Comparison of ENCODE assay signal across 7 mouse cellular contexts in the genomic region with DNA sequence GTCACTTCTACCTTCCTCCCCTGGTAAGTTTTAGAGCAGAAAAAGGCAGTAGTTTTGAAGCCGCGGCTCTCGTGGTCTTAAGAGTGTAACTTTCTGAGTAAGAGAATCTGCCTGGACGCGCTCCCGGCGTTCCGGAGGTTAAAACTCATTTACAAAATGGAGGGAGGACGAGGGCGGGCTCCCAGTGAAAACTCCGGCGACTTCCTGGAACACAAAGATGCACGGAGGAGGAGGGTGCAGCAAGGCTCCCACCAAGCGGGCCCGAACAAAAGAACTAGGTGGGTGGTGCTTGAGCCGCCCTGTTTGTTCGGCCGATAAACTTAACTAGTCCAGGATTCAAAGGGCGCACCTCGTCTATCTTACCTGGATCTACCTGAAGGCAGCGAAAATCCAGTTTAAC. TPM values are rescaled to one million over a fixed set of nuclear protein-coding genes. Genes with fewer than 3 reads are reported as not detected.
A peak's percentile ranks its signal among the peaks of the same experiment; 100 is the strongest.
DNase-seq lines count a peak whose midpoint lies in the region; ATAC-seq and TF ChIP-seq lines count a peak whose summit lies in the region.

No protein-coding gene starts in this region.

- peak overlapping the region; percentile 81 for H3K4me2 ChIP-seq in hindbrain, embryonic 14.5 days (replicated peaks)
- peak overlapping the region; percentile 79 for H3K4me2 ChIP-seq in limb, embryonic 11.5 days (ENCODE audit: low read depth, severe bottlenecking)
- peak overlapping the region; percentile 86 for H3K4me2 ChIP-seq in midbrain, embryonic 11.5 days

- H3K27ac ChIP-seq in hindbrain, embryonic 14.5 days, result peak overlapping the region; percentile 72
- peak overlapping the region; percentile 96 for H3K27ac ChIP-seq in limb, embryonic 11.5 days (replicated peaks; ENCODE audit: low read depth, low read length)
- H3K27ac ChIP-seq in midbrain, embryonic 11.5 days (ENCODE audit: low read depth, low read length), result peak overlapping the region; percentile 63
- peak overlapping the region; percentile 97 for H3K27ac ChIP-seq in small intestine, adult 2 months (ENCODE audit: insufficient read depth, low read depth, low read length)

- H3K27me3 ChIP-seq in hindbrain, embryonic 14.5 days (ENCODE audit: control insufficient read depth, insufficient read depth, low read length), result no peaks in the 10 kb centered on the region
- H3K27me3 ChIP-seq in limb, embryonic 11.5 days (ENCODE audit: control insufficient read depth, insufficient read depth, low read length), result no peaks in the 10 kb centered on the region
- H3K27me3 ChIP-seq in midbrain, embryonic 11.5 days (ENCODE audit: control insufficient read depth, insufficient read depth, low read length), result no peaks in the 10 kb centered on the region
- no peaks in the 10 kb centered on the region for H3K27me3 ChIP-seq in small intestine, adult 2 months (ENCODE audit: control insufficient read depth, insufficient read depth, low read length)

- peaks cover 11% of the 10 kb centered on the region; the same call in 1 of the 2 replicates for H3K36me3 ChIP-seq in hindbrain, embryonic 14.5 days (replicated peaks; ENCODE audit: control insufficient read depth, insufficient read depth)
- H3K36me3 ChIP-seq in limb, embryonic 11.5 days (ENCODE audit: control insufficient read depth, insufficient read depth, low read length), result 0 out of 2 replicates have a peak, but pooled peaks cover 2% of the 10 kb centered on the region
- H3K36me3 ChIP-seq in midbrain, embryonic 11.5 days (ENCODE audit: control insufficient read depth, insufficient read depth, low read length), result no peaks in the 10 kb centered on the region; the same call in 1 of the 2 replicates
- peaks cover 23% of the 10 kb centered on the region for H3K36me3 ChIP-seq in small intestine, adult 2 months (ENCODE audit: control insufficient read depth, insufficient read depth, low read length)

- H3K9me3 ChIP-seq in hindbrain, embryonic 14.5 days (ENCODE audit: control insufficient read depth, low read length), result no peaks in the 10 kb centered on the region
- H3K9me3 ChIP-seq in limb, embryonic 11.5 days (ENCODE audit: control insufficient read depth, low read length), result no peaks in the 10 kb centered on the region
- H3K9me3 ChIP-seq in midbrain, embryonic 11.5 days (ENCODE audit: control insufficient read depth, low read length), result no peaks in the 10 kb centered on the region

- peak; percentile 17; the same call in 1 of the 2 replicates for TF ChIP-seq POLR2A in small intestine, adult 2 months (IDR thresholded peaks at IDR 0.05; ENCODE audit: low read depth, low read length)

- WGBS in hindbrain, embryonic 14.5 days, result 2% methylated on average over 21 of the region's 21 CpGs
- WGBS in limb, embryonic 11.5 days, result 2% methylated on average over 21 of the region's 21 CpGs
- 1% methylated on average over 21 of the region's 21 CpGs for WGBS in midbrain, embryonic 11.5 days
- WGBS in small intestine, adult 2 months, result under 1% methylated on average over 21 of the region's 21 CpGs

- peaks cover 19% of the 10 kb centered on the region for H3K4me1 ChIP-seq in hindbrain, embryonic 14.5 days (replicated peaks; ENCODE audit: control insufficient read depth, insufficient read depth, low read length)
- H3K4me1 ChIP-seq in limb, embryonic 11.5 days (ENCODE audit: control insufficient read depth, insufficient read depth, low read length), result peaks cover 12% of the 10 kb centered on the region; the same call in 1 of the 2 replicates
- H3K4me1 ChIP-seq in midbrain, embryonic 11.5 days (ENCODE audit: control insufficient read depth, insufficient read depth, low read length), result peaks cover 27% of the 10 kb centered on the region
- peaks cover 6% of the 10 kb centered on the region; the same call in 1 of the 2 replicates for H3K4me1 ChIP-seq in small intestine, adult 2 months (ENCODE audit: control insufficient read depth, insufficient read depth, insufficient read length, low read length)

- H3K4me3 ChIP-seq in hindbrain, embryonic 14.5 days (replicated peaks; ENCODE audit: low read length), result peak overlapping the region; percentile 48
- H3K4me3 ChIP-seq in limb, embryonic 11.5 days (ENCODE audit: low read depth, low read length), result peak overlapping the region; percentile 47
- H3K4me3 ChIP-seq in midbrain, embryonic 11.5 days (ENCODE audit: low read depth, low read length), result peak overlapping the region; percentile 56
- H3K4me3 ChIP-seq in small intestine, adult 2 months (ENCODE audit: low read depth, low read length), result peak overlapping the region; percentile 73

- TF ChIP-seq CTCF in small intestine, adult 2 months (IDR thresholded peaks at IDR 0.05; ENCODE audit: extremely low read depth, insufficient read length, insufficient replicate concordance, low read depth, low read length), result peak; percentile 6; the same call in 1 of the 2 replicates

- peak; percentile 79 for DNase-seq in T-cell, adult 2 months (ENCODE audit: low spot score)
- peak; percentile 52 for DNase-seq in cerebellum, adult 9-11 months
- peak; percentile 29 to 31 for DNase-seq in frontal cortex, postnatal 10 days (ENCODE audit: low spot score in 2 of 2)
- peak; percentile 63 for DNase-seq in hindbrain, embryonic 14.5 days (ENCODE audit: low spot score)
- DNase-seq in limb, embryonic 11.5 days (ENCODE audit: low spot score), result peak; percentile 83
- peak; percentile 93 for DNase-seq in midbrain, embryonic 11.5 days (ENCODE audit: low spot score, missing footprints)

- no peak for ATAC-seq in hindbrain, embryonic 14.5 days (ENCODE audit: low FRiP score)
- 0 out of 2 replicates have a peak, but pooled peaks have one; percentile 32 for ATAC-seq in limb, embryonic 11.5 days (ENCODE audit: insufficient number of reproducible peaks, low FRiP score, low TSS enrichment, low read depth)
- ATAC-seq in midbrain, embryonic 11.5 days (ENCODE audit: low FRiP score), result peak; percentile 62

- H3K9ac ChIP-seq in hindbrain, embryonic 14.5 days, result peak overlapping the region; percentile 66
- peak overlapping the region; percentile 92 for H3K9ac ChIP-seq in limb, embryonic 11.5 days (ENCODE audit: low read length)
- peak overlapping the region; percentile 71 for H3K9ac ChIP-seq in midbrain, embryonic 11.5 days (ENCODE audit: low read length)

RNA-seq across cellular contexts. Expression of gene Hnrnpf, which starts 17.5 kb away (rescaled TPM):
- polyA plus RNA-seq in hindbrain, embryonic 14.5 days (2014; fragmentation: Nextera tagmentation; extraction: Ambion mirVana), result 254 and 284 TPM in 2 replicates
- 852 and 860 TPM in 2 replicates for polyA plus RNA-seq in limb, embryonic 11.5 days (2014; fragmentation: Nextera tagmentation; extraction: Ambion mirVana)
- 723 and 735 TPM in 2 replicates for polyA plus RNA-seq in midbrain, embryonic 11.5 days (2014; fragmentation: Nextera tagmentation; extraction: Ambion mirVana)
- 49.1 and 102 TPM in 2 replicates for polyA plus RNA-seq in small intestine, adult 2 months (2012; rRNA removed)

RNA-seq across cellular contexts. Expression of gene Fxyd4, which starts 19.9 kb away (rescaled TPM):
- polyA plus RNA-seq in hindbrain, embryonic 14.5 days (2014; fragmentation: Nextera tagmentation; extraction: Ambion mirVana), result 1.3 and 2.6 TPM in 2 replicates
- 2.0 and 3.9 TPM in 2 replicates for polyA plus RNA-seq in limb, embryonic 11.5 days (2014; fragmentation: Nextera tagmentation; extraction: Ambion mirVana)
- polyA plus RNA-seq in midbrain, embryonic 11.5 days (2014; fragmentation: Nextera tagmentation; extraction: Ambion mirVana), result 1.4 and 2.1 TPM in 2 replicates
- polyA plus RNA-seq in small intestine, adult 2 months (2012; rRNA removed), result not detected in 2 replicates

RNA-seq across cellular contexts. Expression of gene Zfp239, which starts 55.7 kb away (rescaled TPM):
- 12.8 and 14.8 TPM in 2 replicates for polyA plus RNA-seq in hindbrain, embryonic 14.5 days (2014; fragmentation: Nextera tagmentation; extraction: Ambion mirVana)
- polyA plus RNA-seq in limb, embryonic 11.5 days (2014; fragmentation: Nextera tagmentation; extraction: Ambion mirVana), result 13.2 and 16.2 TPM in 2 replicates
- 11.8 and 12.5 TPM in 2 replicates for polyA plus RNA-seq in midbrain, embryonic 11.5 days (2014; fragmentation: Nextera tagmentation; extraction: Ambion mirVana)
- polyA plus RNA-seq in small intestine, adult 2 months (2012; rRNA removed), result 2.5 and 5.1 TPM in 2 replicates

Comparison
In these comparisons a context has a peak if more than half of its experiments do, and no peak if none do; other contexts are left out.
1. DNase-seq: peak in every context shown above with its lines; median percentile 93 in midbrain, embryonic 11.5 days; 83 in limb, embryonic 11.5 days; 79 in T-cell, adult 2 months; 63 in hindbrain, embryonic 14.5 days; 52 in cerebellum, adult 9-11 months; 30 in frontal cortex, postnatal 10 days.